Mouse (Mus musculus): Measurements from ENCODE around the gene Nyap2. TPM values are rescaled to one million over a fixed set of nuclear protein-coding genes. Genes with fewer than 3 reads are reported as not detected.

Nyap2 gene
- polyA plus RNA-seq (2016; fragmentation: Nextera tagmentation; extraction: Ambion mirVana): 0.42 and 0.86 TPM in 2 replicates

GRCm38 (mm10) chr1:81076831-81077664 lies at the start of gene Nyap2:
TSS of gene Nyap2 (plus strand) at chr1:81076950.
- peak within 1 kb of the TSS; percentile 39 for H3K27ac ChIP-seq (replicated peaks)
- 27% methylated on average over 16 of the region's 16 CpGs for WGBS
- DNase-seq (ENCODE audit: low spot score): peak; percentile 22
- H3K36me3 ChIP-seq: no peaks in the 10 kb centered on the region
- H3K4me1 ChIP-seq: peaks cover 15% of the 10 kb centered on the region
- no peaks in the 10 kb centered on the region for H3K27me3 ChIP-seq (ENCODE audit: low read depth, poor library complexity, severe bottlenecking)
- no peaks in the 10 kb centered on the region for H3K9me3 ChIP-seq (replicated peaks)
- peak within 1 kb of the TSS; percentile 30 for H3K4me3 ChIP-seq

DNA sequence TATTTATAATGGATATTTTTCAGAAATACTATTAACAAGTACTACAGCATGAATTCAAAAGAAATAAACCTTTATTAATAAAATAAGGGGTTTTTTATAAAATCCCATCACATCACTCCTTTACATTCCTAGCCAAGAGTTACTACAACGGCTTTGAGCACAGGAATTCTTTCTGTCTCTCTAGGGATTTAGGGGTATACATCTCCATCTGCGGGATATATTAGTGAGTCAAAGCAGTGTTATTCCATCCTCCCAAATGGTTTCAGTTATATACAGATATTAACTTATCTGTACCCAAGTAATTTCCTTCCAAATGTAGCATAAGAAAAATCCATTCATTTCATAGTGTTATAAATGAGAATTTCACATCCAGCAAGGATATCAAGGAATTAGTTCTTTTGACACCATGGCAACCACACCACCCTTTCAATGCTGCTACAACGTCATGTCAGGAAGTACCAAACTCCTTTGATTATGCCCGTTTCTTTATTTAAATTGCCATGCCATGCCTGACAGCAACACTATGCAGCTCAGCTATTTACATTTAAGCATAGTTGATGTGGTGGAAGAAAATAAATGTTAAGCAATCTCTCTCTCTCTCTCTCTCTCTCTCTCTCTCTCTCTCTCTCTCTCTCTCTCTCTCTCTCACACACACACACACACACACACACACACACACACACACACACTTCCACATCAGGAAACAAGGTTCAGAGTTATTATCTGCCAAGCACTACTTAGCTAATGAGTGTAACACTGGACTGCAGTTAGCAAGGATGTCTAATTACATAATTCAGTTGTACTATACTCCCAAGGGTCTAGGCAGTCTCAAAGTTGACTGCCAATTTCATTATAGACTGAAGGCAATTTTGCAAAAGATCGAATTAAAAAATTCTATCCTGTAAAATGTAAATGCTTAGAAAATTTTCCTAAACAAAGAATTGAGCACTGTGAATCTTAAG lies 33.6 kb upstream of the Nyap2 start:
- 65% methylated on average over 5 of the region's 5 CpGs for WGBS
- H3K4me1 ChIP-seq: no peaks in the 10 kb centered on the region
- DNase-seq (ENCODE audit: low spot score): no peak
- no peak overlapping the region for H3K4me3 ChIP-seq
- no peak overlapping the region for H3K27ac ChIP-seq (replicated peaks)
- H3K36me3 ChIP-seq: no peaks in the 10 kb centered on the region
- no peaks in the 10 kb centered on the region for H3K9me3 ChIP-seq (replicated peaks)
- no peaks in the 10 kb centered on the region for H3K27me3 ChIP-seq (ENCODE audit: low read depth, poor library complexity, severe bottlenecking)

DNA sequence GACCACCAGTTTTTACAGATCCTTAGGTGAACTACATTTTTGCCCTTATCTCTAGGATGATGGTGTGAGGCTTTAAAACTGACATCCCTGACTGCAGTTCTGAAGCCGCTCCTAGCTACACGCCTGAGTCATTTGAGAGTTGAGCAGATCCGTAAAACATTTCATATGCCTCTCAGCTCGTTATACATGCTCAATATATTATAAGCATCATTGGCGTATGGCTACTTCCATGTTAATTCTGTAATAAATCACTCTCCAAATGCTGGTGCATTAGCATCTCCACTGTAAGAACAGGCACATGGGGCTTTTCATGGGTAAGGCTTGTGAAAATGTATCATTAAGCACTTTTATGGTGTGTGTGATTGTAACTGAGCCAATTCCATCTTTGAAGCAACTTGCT lies 18.4 kb upstream of the Nyap2 start:
- WGBS: 90% methylated on average over 5 of the region's 5 CpGs
- Histone ChIP-seq H3K27ac (replicated peaks) (no peak overlapping the region), H3K9me3 (replicated peaks) (no peaks in the 10 kb centered on the region), H3K4me3 (no peak overlapping the region), H3K4me1 (no peaks in the 10 kb centered on the region), H3K36me3 (no peaks in the 10 kb centered on the region), H3K27me3 (ENCODE audit: low read depth, poor library complexity, severe bottlenecking) (no peaks in the 10 kb centered on the region)
- DNase-seq (ENCODE audit: low spot score): no peak

DNA sequence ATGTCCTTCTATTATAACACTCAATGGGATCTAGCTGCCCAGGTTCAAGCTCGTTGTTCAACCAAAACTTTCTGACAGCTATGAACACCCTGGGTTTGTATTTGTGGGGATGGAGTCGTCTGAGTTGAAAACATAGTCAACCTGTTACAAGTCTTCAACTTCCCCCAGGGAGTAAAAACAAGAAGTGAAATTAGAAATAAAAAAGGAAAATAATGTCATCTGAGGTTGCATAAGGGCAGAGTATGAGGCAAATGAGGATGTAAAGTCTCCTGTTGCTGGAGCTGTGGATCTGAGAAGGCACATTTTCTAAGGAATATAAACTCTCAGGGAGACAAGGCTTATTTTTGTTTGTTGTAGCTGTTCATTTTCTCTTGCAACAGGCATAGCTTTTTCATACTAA lies 17.9 kb upstream of the Nyap2 start:
- H3K27ac ChIP-seq (replicated peaks): no peak overlapping the region
- no peak for DNase-seq (ENCODE audit: low spot score)
- no peak overlapping the region for H3K4me3 ChIP-seq
- no peaks in the 10 kb centered on the region for H3K9me3 ChIP-seq (replicated peaks)
- H3K36me3 ChIP-seq: no peaks in the 10 kb centered on the region
- H3K4me1 ChIP-seq: no peaks in the 10 kb centered on the region
- no peaks in the 10 kb centered on the region for H3K27me3 ChIP-seq (ENCODE audit: low read depth, poor library complexity, severe bottlenecking)
- 89% methylated on average over 2 of the region's 2 CpGs for WGBS

- Histone ChIP-seq H3K9me3 (replicated peaks) (no peaks in the 10 kb centered on the region), H3K4me3 (no peak overlapping the region), H3K27ac (replicated peaks) (no peak overlapping the region), H3K36me3 (no peaks in the 10 kb centered on the region), H3K4me1 (no peaks in the 10 kb centered on the region), H3K27me3 (ENCODE audit: low read depth, poor library complexity, severe bottlenecking) (no peaks in the 10 kb centered on the region)
- WGBS: 91% methylated on average over 2 of the region's 2 CpGs
- no peak for DNase-seq (ENCODE audit: low spot score)
Measured at GRCm38 (mm10) chr1:81062811-81063210, 13.9 kb upstream of the Nyap2 start.

DNA sequence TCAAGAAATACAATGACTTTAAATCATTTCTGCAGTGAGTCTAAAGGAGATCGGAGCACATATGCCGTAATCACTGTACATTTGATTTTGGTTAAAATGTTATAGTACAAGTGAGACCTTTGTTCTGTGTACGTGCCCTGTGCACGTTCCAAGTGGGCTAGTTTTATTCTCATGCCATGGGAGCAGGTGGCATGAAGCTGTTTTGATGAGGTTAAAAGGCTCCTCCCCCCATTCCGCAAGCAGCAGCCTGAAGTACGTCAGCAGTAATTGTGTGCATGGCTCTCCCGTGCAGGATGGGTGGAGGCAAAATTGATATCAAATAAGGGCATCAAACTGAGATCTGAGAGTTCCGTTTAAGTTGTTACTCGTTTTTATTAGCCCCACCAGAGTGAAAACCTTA lies 491 bp upstream of the Nyap2 start:
- DNase-seq (ENCODE audit: low spot score): no peak
- H3K4me1 ChIP-seq: peaks cover 15% of the 10 kb centered on the region
- WGBS: 59% methylated on average over 9 of the region's 9 CpGs
- H3K4me3 ChIP-seq: no peak overlapping the region
- no peaks in the 10 kb centered on the region for H3K9me3 ChIP-seq (replicated peaks)
- H3K27ac ChIP-seq (replicated peaks): no peak overlapping the region
- no peaks in the 10 kb centered on the region for H3K36me3 ChIP-seq
- no peaks in the 10 kb centered on the region for H3K27me3 ChIP-seq (ENCODE audit: low read depth, poor library complexity, severe bottlenecking)

- DNase-seq (ENCODE audit: low spot score): no peak
- Histone ChIP-seq H3K36me3 (no peaks in the 10 kb centered on the region), H3K4me3 (peak overlapping the region; percentile 30; the same call in 1 of the 2 replicates), H3K9me3 (replicated peaks) (no peaks in the 10 kb centered on the region), H3K4me1 (peaks cover 15% of the 10 kb centered on the region), H3K27ac (replicated peaks) (0 out of 2 replicates have a peak overlapping the region, but pooled peaks have one; percentile 39), H3K27me3 (ENCODE audit: low read depth, poor library complexity, severe bottlenecking) (no peaks in the 10 kb centered on the region)
- 75% methylated on average over 9 of the region's 9 CpGs for WGBS
Measured at GRCm38 (mm10) chr1:81077665-81078314, 1.0 kb downstream of the Nyap2 start.

- no peak for DNase-seq (ENCODE audit: low spot score)
- Histone ChIP-seq H3K4me3 (no peak overlapping the region), H3K4me1 (peaks cover 13% of the 10 kb centered on the region; the same call in 1 of the 2 replicates), H3K9me3 (replicated peaks) (no peaks in the 10 kb centered on the region), H3K36me3 (no peaks in the 10 kb centered on the region), H3K27me3 (ENCODE audit: low read depth, poor library complexity, severe bottlenecking) (no peaks in the 10 kb centered on the region), H3K27ac (replicated peaks) (no peak overlapping the region)
- WGBS: 91% methylated on average over 5 of the region's 5 CpGs
Measured at GRCm38 (mm10) chr1:81087485-81087884, 10.7 kb downstream of the Nyap2 start.

GRCm38 (mm10) chr1:81090400-81090799 lies 13.7 kb downstream of the Nyap2 start:
- no peak overlapping the region for H3K4me3 ChIP-seq
- no peak for DNase-seq (ENCODE audit: low spot score)
- peaks cover 17% of the 10 kb centered on the region; the same call in 1 of the 2 replicates for H3K4me1 ChIP-seq
- 90% methylated on average over 1 of the region's 1 CpGs for WGBS
- H3K36me3 ChIP-seq: no peaks in the 10 kb centered on the region
- no peaks in the 10 kb centered on the region for H3K27me3 ChIP-seq (ENCODE audit: low read depth, poor library complexity, severe bottlenecking)
- H3K27ac ChIP-seq (replicated peaks): no peak overlapping the region
- H3K9me3 ChIP-seq (replicated peaks): no peaks in the 10 kb centered on the region

GRCm38 (mm10) chr1:81090979-81091378 lies 14.2 kb downstream of the Nyap2 start:
- no peaks in the 10 kb centered on the region for H3K27me3 ChIP-seq (ENCODE audit: low read depth, poor library complexity, severe bottlenecking)
- DNase-seq (ENCODE audit: low spot score): no peak
- WGBS: 52% methylated on average over 3 of the region's 3 CpGs
- H3K4me1 ChIP-seq: peaks cover 21% of the 10 kb centered on the region; the same call in 1 of the 2 replicates
- H3K9me3 ChIP-seq (replicated peaks): no peaks in the 10 kb centered on the region
- no peak overlapping the region for H3K27ac ChIP-seq (replicated peaks)
- H3K36me3 ChIP-seq: no peaks in the 10 kb centered on the region
- H3K4me3 ChIP-seq: no peak overlapping the region

GRCm38 (mm10) chr1:81092056-81092455 lies 15.3 kb downstream of the Nyap2 start:
- WGBS: 80% methylated on average over 2 of the region's 2 CpGs
- H3K9me3 ChIP-seq (replicated peaks): no peaks in the 10 kb centered on the region
- H3K4me3 ChIP-seq: no peak overlapping the region
- H3K4me1 ChIP-seq: peaks cover 31% of the 10 kb centered on the region
- no peaks in the 10 kb centered on the region for H3K27me3 ChIP-seq (ENCODE audit: low read depth, poor library complexity, severe bottlenecking)
- H3K36me3 ChIP-seq: no peaks in the 10 kb centered on the region
- H3K27ac ChIP-seq (replicated peaks): no peak overlapping the region
- no peak for DNase-seq (ENCODE audit: low spot score)

GRCm38 (mm10) chr1:81092886-81093285 lies 16.1 kb downstream of the Nyap2 start:
- 96% methylated on average over 4 of the region's 4 CpGs for WGBS

More at GRCm38 (mm10) chr1:81092886-81093285, 16.1 kb downstream of the Nyap2 start:
- no peaks in the 10 kb centered on the region for H3K27me3 ChIP-seq (ENCODE audit: low read depth, poor library complexity, severe bottlenecking)
- no peak overlapping the region for H3K27ac ChIP-seq (replicated peaks)
- H3K36me3 ChIP-seq: no peaks in the 10 kb centered on the region
- H3K9me3 ChIP-seq (replicated peaks): no peaks in the 10 kb centered on the region
- no peak for DNase-seq (ENCODE audit: low spot score)
- no peak overlapping the region for H3K4me3 ChIP-seq
- H3K4me1 ChIP-seq: peaks cover 39% of the 10 kb centered on the region
